Mouse (Mus musculus): ENCODE measurements around the gene 1700025C18Rik. TPM values are rescaled to one million over a fixed set of nuclear protein-coding genes. Genes with fewer than 3 reads are reported as not detected.

The 1700025C18Rik gene
- polyA plus RNA-seq (2015; fragmentation: Nextera tagmentation; extraction: Ambion mirVana) = not detected in 2 replicates

DNA sequence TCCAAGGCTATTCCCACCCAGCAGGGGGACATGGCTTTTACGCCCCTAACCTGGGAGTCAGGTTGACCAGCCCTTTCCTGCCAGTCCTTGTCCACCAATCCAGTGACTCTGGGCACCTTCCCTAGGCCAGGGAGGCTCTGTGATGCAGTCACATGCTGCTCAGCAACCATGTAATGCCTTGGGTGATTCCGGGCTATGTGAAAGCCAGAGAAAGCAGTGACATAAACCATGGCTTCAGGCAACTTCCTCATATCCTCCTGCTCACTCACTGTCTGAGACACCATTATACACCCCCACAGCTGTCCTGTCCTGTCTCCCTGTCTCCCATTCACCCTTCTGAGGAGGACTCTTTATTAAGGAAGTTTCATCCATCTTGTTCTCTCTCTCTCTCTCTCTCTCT, at the start of gene 1700025C18Rik:
Gene 1700025C18Rik (minus strand): TSS at position 101 of the 400 bp plus-strand sequence.
- Histone ChIP-seq H3K4me2 (ENCODE audit: low read length) (no peak within 1 kb of the TSS), H3K27me3 (ENCODE audit: control insufficient read depth, insufficient read depth, low read depth, low read length) (no peaks in the 10 kb centered on the region), H3K36me3 (ENCODE audit: control insufficient read depth, insufficient read depth, low read length) (no peaks in the 10 kb centered on the region), H3K4me3 (ENCODE audit: low read depth, low read length) (no peak within 1 kb of the TSS), H3K9ac (ENCODE audit: low read depth, low read length) (0 out of 2 replicates have a peak within 1 kb of the TSS, but pooled peaks have one; percentile 4), H3K4me1 (ENCODE audit: control insufficient read depth, insufficient read depth, low read length) (0 out of 2 replicates have a peak, but pooled peaks cover 7% of the 10 kb centered on the region), H3K9me3 (replicated peaks; ENCODE audit: control insufficient read depth, low read length, poor library complexity, severe bottlenecking) (no peaks in the 10 kb centered on the region), H3K27ac (ENCODE audit: low read length) (peak within 1 kb of the TSS; percentile 6; the same call in 1 of the 2 replicates)
- no peak for ATAC-seq
- 78% methylated on average over 2 of the region's 2 CpGs for WGBS

DNA sequence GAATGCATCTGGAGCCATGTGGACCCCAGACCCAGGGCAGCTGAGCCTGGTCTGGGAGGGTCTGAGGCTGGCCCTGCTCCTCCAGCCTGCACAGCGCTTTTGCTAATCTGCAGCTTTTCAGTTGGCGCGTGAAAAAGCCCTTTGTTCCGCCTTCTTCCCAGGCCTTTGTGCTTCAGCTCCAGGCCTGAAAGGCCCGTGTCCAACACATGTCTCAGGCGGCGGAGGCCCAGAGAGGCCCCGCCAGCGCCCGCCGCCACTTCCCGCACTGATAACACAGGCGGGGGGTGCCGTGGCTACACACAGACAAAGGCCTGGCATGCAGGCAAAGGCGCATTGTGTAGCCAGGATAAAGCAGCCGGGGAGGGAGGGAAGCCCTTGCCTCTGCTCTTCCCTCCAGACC, 45.5 kb upstream of the 1700025C18Rik start:
- Histone ChIP-seq H3K27ac (ENCODE audit: low read length) (peak overlapping the region; percentile 56), H3K4me3 (ENCODE audit: low read depth, low read length) (no peak overlapping the region), H3K9ac (ENCODE audit: low read depth, low read length) (peak overlapping the region; percentile 2; the same call in 1 of the 2 replicates), H3K4me2 (ENCODE audit: low read length) (no peak overlapping the region), H3K4me1 (ENCODE audit: control insufficient read depth, insufficient read depth, low read length) (peaks cover 40% of the 10 kb centered on the region), H3K27me3 (ENCODE audit: control insufficient read depth, insufficient read depth, low read depth, low read length) (no peaks in the 10 kb centered on the region), H3K9me3 (replicated peaks; ENCODE audit: control insufficient read depth, low read length, poor library complexity, severe bottlenecking) (no peaks in the 10 kb centered on the region), H3K36me3 (ENCODE audit: control insufficient read depth, insufficient read depth, low read length) (no peaks in the 10 kb centered on the region)
- WGBS = 6% methylated on average over 16 of the region's 16 CpGs
- ATAC-seq = peak; percentile 59

DNA sequence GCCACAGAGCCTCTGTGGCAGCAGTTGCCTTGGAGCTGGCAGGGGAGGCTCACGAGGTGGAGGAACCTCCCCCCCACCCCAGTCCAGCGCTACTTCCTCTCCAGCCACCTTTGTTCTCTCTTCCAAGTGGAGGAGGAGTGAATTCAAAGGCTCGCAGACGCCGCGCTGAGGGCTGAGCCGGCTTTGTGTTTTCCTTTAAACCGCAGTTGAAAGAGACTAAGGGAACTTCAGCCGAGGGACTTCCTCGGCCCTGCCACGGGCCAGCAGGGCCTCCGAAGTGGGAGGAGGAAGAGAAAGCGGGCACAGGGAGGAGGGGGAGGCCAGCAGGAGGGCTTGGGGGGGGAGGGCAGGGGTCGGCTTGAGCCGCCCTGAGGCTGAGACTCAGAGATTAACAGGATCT, 43.0 kb upstream of the 1700025C18Rik start:
- Histone ChIP-seq H3K27ac (ENCODE audit: low read length) (peak overlapping the region; percentile 73), H3K9me3 (replicated peaks; ENCODE audit: control insufficient read depth, low read length, poor library complexity, severe bottlenecking) (no peaks in the 10 kb centered on the region), H3K4me2 (ENCODE audit: low read length) (peak overlapping the region; percentile 5; the same call in 1 of the 2 replicates), H3K36me3 (ENCODE audit: control insufficient read depth, insufficient read depth, low read length) (no peaks in the 10 kb centered on the region), H3K4me3 (ENCODE audit: low read depth, low read length) (no peak overlapping the region), H3K4me1 (ENCODE audit: control insufficient read depth, insufficient read depth, low read length) (peaks cover 38% of the 10 kb centered on the region), H3K27me3 (ENCODE audit: control insufficient read depth, insufficient read depth, low read depth, low read length) (no peaks in the 10 kb centered on the region), H3K9ac (ENCODE audit: low read depth, low read length) (peak overlapping the region; percentile 20; the same call in 1 of the 2 replicates)
- 3% methylated on average over 15 of the region's 15 CpGs for WGBS
- peak; percentile 7; the same call in 1 of the 2 replicates for ATAC-seq

DNA sequence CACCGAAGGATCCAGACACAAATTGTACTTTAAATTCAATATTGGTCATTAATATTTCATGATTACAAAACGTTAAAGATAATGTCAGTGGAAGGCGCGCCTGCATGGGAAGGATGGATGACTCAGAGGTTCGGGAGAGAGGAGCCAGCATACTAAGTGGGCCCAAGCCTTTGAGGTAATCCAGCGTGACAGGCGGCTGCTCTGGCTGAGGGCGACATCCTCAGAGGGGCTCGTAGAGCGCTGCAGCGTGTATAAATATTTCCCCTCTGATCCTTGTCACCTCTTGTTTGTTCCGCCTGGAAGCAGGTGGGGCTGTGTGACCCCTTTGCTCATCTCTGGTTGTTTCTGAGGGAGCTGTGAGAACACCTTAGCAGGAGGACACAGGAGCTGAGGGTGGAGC, 40.9 kb upstream of the 1700025C18Rik start:
- Histone ChIP-seq H3K4me3 (ENCODE audit: low read depth, low read length) (no peak overlapping the region), H3K9me3 (replicated peaks; ENCODE audit: control insufficient read depth, low read length, poor library complexity, severe bottlenecking) (no peaks in the 10 kb centered on the region), H3K4me2 (ENCODE audit: low read length) (no peak overlapping the region), H3K9ac (ENCODE audit: low read depth, low read length) (peak overlapping the region; percentile 36; the same call in 1 of the 2 replicates), H3K27ac (ENCODE audit: low read length) (no peak overlapping the region; the same call in none of the 2 replicates), H3K4me1 (ENCODE audit: control insufficient read depth, insufficient read depth, low read length) (peaks cover 27% of the 10 kb centered on the region), H3K36me3 (ENCODE audit: control insufficient read depth, insufficient read depth, low read length) (no peaks in the 10 kb centered on the region), H3K27me3 (ENCODE audit: control insufficient read depth, insufficient read depth, low read depth, low read length) (no peaks in the 10 kb centered on the region)
- 11% methylated on average over 12 of the region's 12 CpGs for WGBS
- ATAC-seq = no peak; the same call in 1 of the 2 replicates

DNA sequence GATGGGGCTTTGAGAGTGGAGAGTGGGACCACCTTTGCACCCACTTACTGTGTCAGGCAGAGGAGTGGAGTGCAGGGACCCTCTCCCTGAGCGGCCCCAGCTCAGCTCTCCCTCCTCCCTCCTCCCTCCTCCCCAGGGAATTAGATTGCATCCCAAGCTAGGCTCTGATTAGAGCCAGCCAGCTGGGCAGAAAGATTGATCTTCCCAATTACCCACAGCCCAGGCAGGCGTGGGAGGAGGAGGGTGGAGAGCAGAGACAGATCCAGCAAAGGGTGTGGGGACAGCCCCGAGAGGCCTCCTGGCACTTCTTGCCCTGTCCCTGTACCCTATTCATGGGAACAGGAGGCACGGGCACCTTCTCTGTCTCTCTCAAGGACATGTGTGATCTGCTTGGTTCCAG, 38.6 kb upstream of the 1700025C18Rik start:
- H3K9ac ChIP-seq (ENCODE audit: low read depth, low read length) = no peak overlapping the region
- H3K27ac ChIP-seq (ENCODE audit: low read length) = no peak overlapping the region
- H3K4me2 ChIP-seq (ENCODE audit: low read length) = no peak overlapping the region
- WGBS = 46% methylated on average over 4 of the region's 4 CpGs
- no peaks in the 10 kb centered on the region for H3K27me3 ChIP-seq (ENCODE audit: control insufficient read depth, insufficient read depth, low read depth, low read length)
- no peaks in the 10 kb centered on the region for H3K9me3 ChIP-seq (replicated peaks; ENCODE audit: control insufficient read depth, low read length, poor library complexity, severe bottlenecking)
- no peak for ATAC-seq
- H3K4me1 ChIP-seq (ENCODE audit: control insufficient read depth, insufficient read depth, low read length) = peaks cover 20% of the 10 kb centered on the region
- no peak overlapping the region for H3K4me3 ChIP-seq (ENCODE audit: low read depth, low read length)
- H3K36me3 ChIP-seq (ENCODE audit: control insufficient read depth, insufficient read depth, low read length) = no peaks in the 10 kb centered on the region

DNA sequence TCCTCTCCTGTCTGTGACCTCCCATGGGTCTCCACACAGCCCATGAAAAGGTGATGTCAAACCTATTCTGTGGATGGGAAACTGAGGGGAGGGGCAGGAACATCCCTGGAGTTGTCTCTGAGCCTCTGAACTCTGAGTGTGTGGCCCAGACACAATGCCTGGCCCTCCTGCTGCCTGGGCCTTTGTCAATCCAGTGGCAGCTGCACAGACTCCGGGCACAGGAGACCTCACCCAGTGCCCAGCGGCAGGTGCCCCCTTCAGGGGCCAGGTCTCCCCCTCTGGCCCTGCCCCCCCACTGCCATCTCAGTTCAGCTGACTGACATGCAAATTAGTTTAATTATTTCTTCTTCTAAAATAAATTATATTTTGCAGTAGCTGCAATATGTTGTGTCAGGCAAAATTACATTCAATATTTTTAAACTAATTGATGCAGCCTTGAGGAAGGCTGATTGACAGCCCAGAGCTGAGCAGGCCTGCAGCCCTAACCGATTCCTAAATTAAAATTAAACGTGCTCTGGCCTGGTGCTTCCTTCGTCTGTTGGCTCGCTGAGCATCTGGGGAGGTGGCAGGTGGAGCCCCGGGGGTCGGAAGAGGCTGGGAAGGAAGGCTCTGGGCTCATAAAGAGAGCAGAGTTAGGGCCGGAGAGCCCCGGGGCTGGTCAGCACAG, 36.5 kb upstream of the 1700025C18Rik start:
- Histone ChIP-seq H3K4me2 (ENCODE audit: low read length) (no peak overlapping the region), H3K9me3 (replicated peaks; ENCODE audit: control insufficient read depth, low read length, poor library complexity, severe bottlenecking) (no peaks in the 10 kb centered on the region), H3K9ac (ENCODE audit: low read depth, low read length) (no peak overlapping the region; the same call in 1 of the 2 replicates), H3K36me3 (ENCODE audit: control insufficient read depth, insufficient read depth, low read length) (no peaks in the 10 kb centered on the region), H3K27me3 (ENCODE audit: control insufficient read depth, insufficient read depth, low read depth, low read length) (no peaks in the 10 kb centered on the region), H3K4me3 (ENCODE audit: low read depth, low read length) (no peak overlapping the region), H3K27ac (ENCODE audit: low read length) (peak overlapping the region; percentile 67), H3K4me1 (ENCODE audit: control insufficient read depth, insufficient read depth, low read length) (peaks cover 8% of the 10 kb centered on the region)
- ATAC-seq = no peak
- 15% methylated on average over 10 of the region's 10 CpGs for whole genome bisulfite sequencing

DNA sequence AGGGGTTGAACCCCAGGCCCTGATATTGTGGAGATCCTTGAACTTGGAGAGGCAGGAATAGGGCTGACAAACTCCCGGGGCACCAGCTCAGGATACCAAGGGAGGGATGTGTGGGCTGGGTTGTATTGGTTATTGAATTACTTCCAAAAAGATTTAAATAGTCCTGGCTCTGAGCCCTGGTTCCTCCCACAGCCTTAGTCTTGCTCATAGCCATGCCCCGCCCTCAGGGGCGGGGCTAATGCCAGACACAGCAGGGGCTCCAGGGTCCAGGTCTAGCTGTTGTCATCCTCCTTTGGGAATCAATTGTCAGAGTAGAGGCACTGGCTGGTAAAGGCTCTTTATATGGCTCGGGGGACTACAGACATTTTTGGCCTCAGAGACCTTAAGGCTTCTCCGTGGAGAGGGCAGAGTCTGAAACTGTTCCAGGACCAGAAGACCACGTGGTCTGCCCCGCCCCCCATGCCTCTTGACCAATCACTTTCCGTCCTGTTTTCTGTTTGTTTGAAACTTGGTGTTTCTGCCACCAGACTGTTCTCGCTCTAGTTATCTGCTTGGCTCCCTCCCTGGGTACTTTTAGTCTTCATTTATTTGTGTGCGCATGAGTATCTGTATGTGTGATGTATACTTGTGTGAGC, 30.8 kb upstream of the 1700025C18Rik start:
- H3K27ac ChIP-seq (ENCODE audit: low read length) = no peak overlapping the region
- no peaks in the 10 kb centered on the region for H3K9me3 ChIP-seq (replicated peaks; ENCODE audit: control insufficient read depth, low read length, poor library complexity, severe bottlenecking)
- H3K4me1 ChIP-seq (ENCODE audit: control insufficient read depth, insufficient read depth, low read length) = peaks cover 4% of the 10 kb centered on the region
- H3K4me2 ChIP-seq (ENCODE audit: low read length) = no peak overlapping the region
- no peaks in the 10 kb centered on the region for H3K36me3 ChIP-seq (ENCODE audit: control insufficient read depth, insufficient read depth, low read length)
- 33% methylated on average over 10 of the region's 10 CpGs for WGBS
- H3K9ac ChIP-seq (ENCODE audit: low read depth, low read length) = no peak overlapping the region
- H3K4me3 ChIP-seq (ENCODE audit: low read depth, low read length) = no peak overlapping the region
- no peaks in the 10 kb centered on the region; the same call in 1 of the 2 replicates for H3K27me3 ChIP-seq (ENCODE audit: control insufficient read depth, insufficient read depth, low read depth, low read length)
- ATAC-seq = no peak

DNA sequence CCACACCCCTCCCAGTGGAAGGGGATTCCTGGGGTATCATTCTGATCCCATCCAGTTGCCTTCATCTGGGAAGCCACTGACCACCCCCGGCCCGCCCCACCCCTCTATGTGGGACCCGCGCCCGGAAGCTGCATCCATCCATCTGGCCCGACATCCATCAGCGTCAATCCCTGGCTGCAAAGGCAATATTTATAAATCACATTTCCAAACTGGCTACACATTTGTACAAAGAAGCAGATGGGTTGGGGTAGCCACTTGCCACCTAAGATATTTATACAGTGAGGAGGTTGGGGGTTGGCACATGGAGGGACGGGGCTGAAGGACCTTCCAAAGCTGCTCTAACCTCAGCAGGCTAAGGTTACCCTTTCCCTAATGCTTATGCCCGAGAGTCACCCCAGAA, 30.2 kb upstream of the 1700025C18Rik start:
- H3K4me2 ChIP-seq (ENCODE audit: low read length) = no peak overlapping the region
- H3K9me3 ChIP-seq (replicated peaks; ENCODE audit: control insufficient read depth, low read length, poor library complexity, severe bottlenecking) = no peaks in the 10 kb centered on the region
- H3K27me3 ChIP-seq (ENCODE audit: control insufficient read depth, insufficient read depth, low read depth, low read length) = no peaks in the 10 kb centered on the region; the same call in 1 of the 2 replicates
- H3K36me3 ChIP-seq (ENCODE audit: control insufficient read depth, insufficient read depth, low read length) = no peaks in the 10 kb centered on the region
- peaks cover 4% of the 10 kb centered on the region for H3K4me1 ChIP-seq (ENCODE audit: control insufficient read depth, insufficient read depth, low read length)
- WGBS = 85% methylated on average over 9 of the region's 9 CpGs
- no peak overlapping the region for H3K27ac ChIP-seq (ENCODE audit: low read length)
- H3K9ac ChIP-seq (ENCODE audit: low read depth, low read length) = no peak overlapping the region
- no peak for ATAC-seq
- H3K4me3 ChIP-seq (ENCODE audit: low read depth, low read length) = no peak overlapping the region

DNA sequence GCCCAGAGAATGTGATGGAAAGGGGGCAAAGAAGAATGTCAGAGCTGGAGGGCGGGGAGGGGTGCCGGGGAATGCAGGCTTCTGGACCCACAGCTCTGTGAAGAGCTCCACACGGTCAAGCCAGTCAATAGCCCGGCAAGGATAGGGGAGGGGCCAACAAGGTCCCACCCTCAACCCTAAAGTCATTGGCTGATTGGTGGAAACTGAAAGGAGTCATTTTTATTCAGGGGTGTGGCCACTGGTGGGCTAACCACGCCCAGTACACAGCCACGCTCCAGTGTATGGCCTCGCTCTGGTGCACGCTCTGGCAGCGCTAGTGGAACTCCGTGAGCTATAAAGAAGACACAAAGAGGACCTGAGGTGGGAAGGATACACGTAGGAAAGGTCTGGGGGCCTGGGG, 23.2 kb upstream of the 1700025C18Rik start:
- no peaks in the 10 kb centered on the region for H3K4me1 ChIP-seq (ENCODE audit: control insufficient read depth, insufficient read depth, low read length)
- no peak overlapping the region for H3K4me2 ChIP-seq (ENCODE audit: low read length)
- H3K9ac ChIP-seq (ENCODE audit: low read depth, low read length) = no peak overlapping the region
- no peak for ATAC-seq
- no peak overlapping the region for H3K27ac ChIP-seq (ENCODE audit: low read length)
- H3K9me3 ChIP-seq (replicated peaks; ENCODE audit: control insufficient read depth, low read length, poor library complexity, severe bottlenecking) = no peaks in the 10 kb centered on the region
- no peak overlapping the region for H3K4me3 ChIP-seq (ENCODE audit: low read depth, low read length)
- H3K36me3 ChIP-seq (ENCODE audit: control insufficient read depth, insufficient read depth, low read length) = no peaks in the 10 kb centered on the region
- peaks cover 13% of the 10 kb centered on the region for H3K27me3 ChIP-seq (ENCODE audit: control insufficient read depth, insufficient read depth, low read depth, low read length)
- WGBS = 31% methylated on average over 11 of the region's 11 CpGs
